Mouse (Mus musculus): ENCODE measurements around the gene Gm20517.

- TF ChIP-seq CTCF (IDR thresholded peaks at IDR 0.05; ENCODE audit: low read depth): no peak
- no peak for TF ChIP-seq EP300 (optimal IDR thresholded peaks at IDR 0.05)
Observed at GRCm38 (mm10) chr17:47568951-47569527, 42.4 kb upstream of the Gm20517 start.

Measured in stomach, postnatal 0 days (tissue).